Mouse (Mus musculus) kidney, adult 8-10 months (tissue): ENCODE results near the gene Zfp526.

Experiments
- DNase-seq, 2 experiments: peaks; one replicate each; pipeline ENCODE4 v3.0.0; 2022

Zfp526 gene

GRCm38 (mm10) chr7:25210482-25210881 is 10.7 kb upstream of the Zfp526 start:
- no peak for DNase-seq

- DNase-seq = no peak
These were observed 8.1 kb upstream of the Zfp526 start for GRCm38 (mm10) chr7:25213099-25213498.

- no peak for DNase-seq
These were observed 7.1 kb upstream of the Zfp526 start for GRCm38 (mm10) chr7:25214172-25214571.

- DNase-seq = peak; percentile 44 to 52
These were observed 3.4 kb upstream of the Zfp526 start for GRCm38 (mm10) chr7:25217653-25218395.

GRCm38 (mm10) chr7:25218705-25219415 is 2.4 kb upstream of the Zfp526 start:
- peak; percentile 41 to 42 for DNase-seq

GRCm38 (mm10) chr7:25219416-25219750 is 1.8 kb upstream of the Zfp526 start:
- peak in 1 of 2 experiments; percentile 36 for DNase-seq

GRCm38 (mm10) chr7:25219756-25220456 is 1.3 kb upstream of the Zfp526 start:
- peak; percentile 97 for DNase-seq

GRCm38 (mm10) chr7:25220457-25221101 is 646 bp upstream of the Zfp526 start, which contains the start of gene Dedd2:
Gene Dedd2 (minus strand): TSS chr7:25220615.
- peak; percentile 68 to 72 for DNase-seq

- DNase-seq = no peak
These were observed 1.2 kb downstream of the Zfp526 start for GRCm38 (mm10) chr7:25222275-25222967.

GRCm38 (mm10) chr7:25227523-25228300 is 6.5 kb downstream of the Zfp526 start:
- peak; percentile 61 to 72 for DNase-seq

- DNase-seq = no peak
These were observed 9.6 kb downstream of the Zfp526 start for GRCm38 (mm10) chr7:25230690-25231285.

GRCm38 (mm10) chr7:25232101-25232648 is 10.9 kb downstream of the Zfp526 start:
- DNase-seq = no peak

- no peak for DNase-seq
These were observed 11.8 kb downstream of the Zfp526 start for GRCm38 (mm10) chr7:25233061-25233460.

- DNase-seq = no peak
These were observed 14.3 kb downstream of the Zfp526 start for GRCm38 (mm10) chr7:25235526-25235925.

- peak; percentile 98 for DNase-seq
These were observed 16.2 kb downstream of the Zfp526 start, which contains the start of gene Gsk3a for GRCm38 (mm10) chr7:25237249-25238014. Gene Gsk3a (minus strand): TSS chr7:25237851.

- peak; percentile 95 to 97 for DNase-seq
These were observed 16.9 kb downstream of the Zfp526 start for GRCm38 (mm10) chr7:25238015-25238706.

- peak; percentile 88 to 90 for DNase-seq
These were observed 17.8 kb downstream of the Zfp526 start for GRCm38 (mm10) chr7:25238829-25239623.

- no peak for DNase-seq
These were observed 19.4 kb downstream of the Zfp526 start for GRCm38 (mm10) chr7:25240631-25241030.
